Mouse (Mus musculus) thymus, postnatal 36 days (tissue): ENCODE measurements around the gene Tfeb.

Experiments
- DNase-seq, 2 experiments: peaks; one replicate each; pipeline ENCODE4 v3.0.0; 2022; ENCODE audit warnings: mixed read lengths in 2 of 2

Gene Tfeb

GRCm38 (mm10) chr17:47754246-47754645, 17.4 kb downstream of the Tfeb start:
- peak in 1 of 2 experiments; percentile 14 for DNase-seq

GRCm38 (mm10) chr17:47756366-47756765, 19.5 kb downstream of the Tfeb start:
- no peak for DNase-seq

GRCm38 (mm10) chr17:47757056-47757610, 20.3 kb downstream of the Tfeb start:
- no peak for DNase-seq

- DNase-seq: peak in 1 of 2 experiments; percentile 15
Observed at GRCm38 (mm10) chr17:47759702-47760410, 23.0 kb downstream of the Tfeb start.

GRCm38 (mm10) chr17:47762028-47762427, 25.2 kb downstream of the Tfeb start:
- no peak for DNase-seq

GRCm38 (mm10) chr17:47762518-47763340, 25.9 kb downstream of the Tfeb start:
- no peak for DNase-seq

- DNase-seq: no peak
Observed at GRCm38 (mm10) chr17:47765986-47766385, 29.2 kb downstream of the Tfeb start.

GRCm38 (mm10) chr17:47766407-47767043, 29.7 kb downstream of the Tfeb start:
- no peak for DNase-seq

- no peak for DNase-seq
Observed at GRCm38 (mm10) chr17:47767081-47767455, 30.2 kb downstream of the Tfeb start.

GRCm38 (mm10) chr17:47767456-47768141, 30.8 kb downstream of the Tfeb start:
- no peak for DNase-seq

- peak; percentile 32 to 36 for DNase-seq
Observed at GRCm38 (mm10) chr17:47768707-47769276, 32.0 kb downstream of the Tfeb start.

- DNase-seq: no peak
Observed at GRCm38 (mm10) chr17:47769389-47770299, 32.8 kb downstream of the Tfeb start.

GRCm38 (mm10) chr17:47773604-47774003, 36.8 kb downstream of the Tfeb start:
- DNase-seq: no peak

- DNase-seq: no peak
Observed at GRCm38 (mm10) chr17:47777141-47777540, 40.3 kb downstream of the Tfeb start.

GRCm38 (mm10) chr17:47780470-47780869, 43.6 kb downstream of the Tfeb start:
- DNase-seq: no peak

GRCm38 (mm10) chr17:47782486-47782885, 45.7 kb downstream of the Tfeb start:
- no peak for DNase-seq

- no peak for DNase-seq
Observed at GRCm38 (mm10) chr17:47783445-47784223, 46.8 kb downstream of the Tfeb start.

GRCm38 (mm10) chr17:47784411-47784810, 47.6 kb downstream of the Tfeb start:
- no peak for DNase-seq

GRCm38 (mm10) chr17:47787632-47788031, 50.8 kb downstream of the Tfeb start:
- DNase-seq: no peak

- no peak for DNase-seq
Observed at GRCm38 (mm10) chr17:47788306-47788705, 51.5 kb downstream of the Tfeb start.
